Mouse (Mus musculus) retina, postnatal 1 day (tissue): ENCODE results near the gene Klhl21.

ENCODE experiments used
- DNase-seq: peaks from one replicate; pipeline ENCODE4 v3.0.0-alpha.2; 2012

The Klhl21 gene

DNA sequence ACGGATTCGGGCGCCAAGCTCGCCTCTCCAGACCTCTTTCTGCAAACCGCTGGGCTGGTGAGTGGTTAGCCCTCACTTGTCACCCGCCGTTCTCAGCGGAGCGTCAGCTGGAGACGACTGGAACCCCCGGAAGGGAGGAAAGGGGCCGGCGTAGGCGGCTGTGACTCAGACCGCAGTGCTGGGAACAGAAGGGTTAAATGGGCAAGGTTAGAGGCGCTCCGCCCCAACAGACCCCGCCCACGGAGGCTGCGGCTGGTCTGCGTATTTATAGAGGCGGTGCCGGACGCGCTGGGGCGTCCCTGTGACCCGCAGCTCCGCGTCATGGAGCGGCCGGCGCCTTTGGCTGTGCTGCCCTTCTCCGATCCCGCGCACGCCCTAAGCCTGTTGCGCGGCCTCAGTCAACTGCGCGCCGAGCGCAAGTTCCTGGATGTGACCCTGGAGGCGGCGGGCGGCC, at the start of gene Klhl21:
Gene Klhl21 (plus strand): TSS at position 182 of the 454 bp plus-strand sequence.
- DNase-seq = peak; percentile 95

DNA sequence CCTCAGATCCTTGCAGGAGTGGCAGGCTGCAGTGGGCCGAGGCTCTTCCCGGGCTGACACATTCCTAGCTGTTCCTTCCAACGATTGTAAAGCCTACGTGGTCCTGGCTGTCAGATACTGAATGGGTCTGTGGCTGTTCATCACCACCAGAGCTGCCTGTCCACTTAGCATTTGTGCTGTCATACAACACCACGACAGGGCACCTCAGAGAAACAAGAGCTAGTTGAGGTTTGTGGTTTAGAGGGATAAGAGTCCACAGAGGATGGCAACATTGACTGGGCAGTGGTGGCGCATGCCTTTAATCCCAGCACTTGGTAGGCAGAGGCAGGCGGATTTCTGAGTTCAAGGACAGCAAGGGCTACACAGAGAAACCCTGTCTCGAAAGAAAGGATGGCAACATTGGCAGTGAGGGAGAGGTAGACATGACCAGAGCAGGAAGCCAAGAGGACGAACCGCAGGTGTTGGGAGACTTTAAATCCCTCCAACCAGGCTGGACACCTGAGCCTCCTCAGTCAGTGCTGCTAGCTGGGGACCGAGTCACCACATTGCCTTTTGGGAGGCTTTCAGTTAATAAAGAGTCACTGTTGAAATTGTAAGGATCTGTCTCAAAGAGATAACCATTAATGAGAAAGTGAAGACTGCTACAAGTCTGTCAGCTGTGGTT, 48.6 kb upstream of the Klhl21 start:
- no peak for DNase-seq

DNA sequence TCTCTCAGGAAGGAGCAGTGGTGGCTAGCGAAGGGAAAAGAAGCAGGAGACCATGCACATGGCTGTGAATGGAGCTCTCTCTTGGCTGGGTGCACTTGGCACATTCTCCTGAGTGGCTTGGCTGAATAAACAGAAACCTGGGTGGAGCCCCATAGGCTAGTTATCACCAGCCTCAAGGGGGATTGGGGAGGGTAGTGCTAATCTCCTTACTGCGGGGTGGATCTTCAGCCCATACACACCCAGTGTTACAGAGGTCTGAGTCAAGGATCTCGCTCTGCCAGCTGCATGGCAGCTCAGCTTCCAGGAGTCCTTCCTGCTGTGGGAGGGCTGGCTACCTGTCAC, 48.1 kb upstream of the Klhl21 start:
- peak; percentile 50 for DNase-seq

DNA sequence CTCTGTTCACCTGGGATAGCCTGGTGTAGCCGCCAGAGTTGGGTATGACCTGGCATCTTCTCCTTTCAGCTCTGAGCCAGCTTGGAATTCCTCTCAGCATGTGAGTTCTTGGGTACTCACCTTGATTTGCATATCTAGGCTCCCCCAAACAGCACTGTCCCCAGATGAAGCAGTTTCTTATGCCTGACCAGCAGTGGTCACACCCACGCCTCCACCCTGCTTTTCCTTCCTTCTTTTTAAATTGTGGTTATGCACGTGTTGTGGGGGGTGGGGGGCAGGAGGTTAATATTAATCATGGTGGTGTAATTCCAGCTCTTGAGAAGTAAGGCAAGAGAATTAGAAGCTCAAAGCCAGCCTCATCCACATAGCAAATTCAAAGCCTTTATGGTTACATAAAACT, 45.8 kb upstream of the Klhl21 start:
- no peak for DNase-seq

DNA sequence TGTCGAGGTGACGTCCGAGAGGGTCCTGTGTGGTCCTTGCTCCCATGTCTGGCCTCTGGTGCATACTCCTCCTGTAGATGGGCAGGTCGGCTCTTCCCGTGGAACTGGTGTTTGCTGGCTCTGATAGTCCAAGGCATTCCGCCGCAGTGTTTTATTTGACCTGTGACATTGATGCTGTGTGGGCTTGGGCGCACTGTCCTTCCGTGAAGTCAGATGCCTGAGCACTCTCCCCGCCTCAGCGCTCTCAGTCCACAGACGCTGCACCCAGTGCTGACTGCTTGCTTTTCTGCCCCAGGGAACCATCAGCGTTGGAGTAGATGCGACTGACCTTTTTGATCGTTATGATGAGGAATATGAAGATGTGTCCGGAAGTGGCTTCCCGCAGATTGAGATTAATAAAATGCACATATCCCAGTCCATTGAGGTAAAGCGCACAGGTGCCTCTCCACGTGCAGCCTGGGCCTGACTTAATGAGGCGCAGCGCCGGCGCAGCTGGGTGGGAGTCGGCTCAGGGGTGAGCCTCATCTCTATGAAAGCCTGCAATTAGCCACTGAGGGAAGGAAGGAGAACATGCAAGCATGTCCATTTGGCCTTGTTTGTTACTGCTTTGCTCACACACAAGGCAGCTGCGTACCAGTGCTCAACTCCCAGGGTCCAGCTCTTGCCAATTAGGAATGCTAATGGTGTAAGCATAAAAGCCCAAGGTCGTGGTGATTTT, 40.2 kb upstream of the Klhl21 start:
- DNase-seq = no peak

DNA sequence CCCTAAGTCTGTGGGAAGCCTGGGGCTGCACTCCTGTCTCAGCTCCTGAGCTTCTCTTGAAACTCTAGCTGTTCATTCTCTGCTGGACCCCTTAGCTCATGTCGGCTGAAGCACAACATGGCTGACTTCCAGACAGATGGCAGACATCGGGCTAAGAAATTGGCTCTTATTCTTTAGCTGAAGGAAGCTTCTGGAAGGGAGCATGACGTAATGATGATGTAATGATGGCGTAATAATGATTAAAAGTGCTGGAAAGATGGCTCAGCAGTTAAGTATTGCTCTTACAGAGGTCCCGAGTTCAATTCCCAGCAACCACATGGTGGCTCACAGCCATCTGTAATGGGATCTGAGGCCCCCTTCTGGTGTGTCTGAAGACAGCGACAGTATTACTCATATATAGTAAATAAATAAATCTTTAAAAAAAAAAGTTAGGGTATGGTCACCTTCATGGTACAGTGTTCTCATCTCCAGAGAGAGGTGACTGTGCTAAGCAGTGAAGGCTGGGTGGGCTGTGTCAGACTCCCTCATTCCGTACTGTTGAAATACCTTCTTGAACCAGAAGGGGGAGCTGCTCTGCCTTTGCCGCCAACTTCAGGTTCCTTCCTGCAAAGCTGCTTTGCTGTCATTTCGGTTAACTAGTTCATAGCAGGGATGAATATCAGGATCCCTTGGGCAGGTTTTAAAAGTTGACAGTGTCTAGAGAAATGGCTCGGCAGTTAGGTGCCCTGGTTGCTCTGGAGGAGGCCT, 36.2 kb upstream of the Klhl21 start:
- peak; percentile 70 for DNase-seq

DNA sequence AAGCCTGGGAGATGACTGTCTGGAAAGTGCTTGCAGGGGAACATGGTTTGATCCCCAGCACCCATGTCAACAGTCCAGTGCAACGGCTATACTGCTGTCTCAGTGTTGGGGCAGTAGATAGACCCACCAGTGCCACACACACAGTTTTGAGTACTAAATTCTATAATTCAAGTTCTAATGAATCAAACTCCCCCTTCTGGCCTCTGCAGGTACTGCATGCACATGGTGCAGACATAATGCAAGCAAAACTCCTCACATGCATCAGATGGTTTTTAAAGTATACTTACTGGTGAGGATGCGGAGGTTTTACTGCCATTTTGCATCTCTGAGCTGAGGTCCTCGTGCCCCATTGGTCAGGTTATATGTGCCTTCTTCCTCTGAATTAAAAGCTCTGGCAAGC, 33.2 kb upstream of the Klhl21 start:
- DNase-seq = peak; percentile 57

- peak; percentile 83 for DNase-seq
Observed at GRCm38 (mm10) chr4:151977748-151978147, 30.9 kb upstream of the Klhl21 start.

- DNase-seq = peak; percentile 40
Observed at GRCm38 (mm10) chr4:151980699-151981098, 27.9 kb upstream of the Klhl21 start.

GRCm38 (mm10) chr4:151981363-151981762, 27.2 kb upstream of the Klhl21 start:
- DNase-seq = peak; percentile 81

DNA sequence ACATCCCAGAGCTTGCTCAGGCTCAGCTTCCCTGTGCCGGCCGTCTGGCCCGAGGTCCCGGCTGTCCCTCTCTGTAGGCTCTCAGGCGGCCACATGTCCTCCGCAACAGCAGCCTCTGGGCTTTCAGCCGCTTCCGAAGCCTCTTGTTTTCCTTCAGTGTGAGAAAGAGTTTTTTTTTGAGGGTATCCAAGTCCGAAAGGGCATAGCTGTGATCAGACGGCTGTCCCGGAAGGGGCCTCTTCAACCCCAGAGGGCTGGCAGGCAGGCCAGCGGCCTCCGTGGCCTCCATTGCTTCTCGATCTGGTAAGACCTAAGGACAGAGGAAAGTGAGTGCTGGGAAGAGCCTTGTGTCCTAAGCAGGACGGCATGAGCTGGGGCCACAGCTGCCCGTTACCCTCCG, 25.6 kb upstream of the Klhl21 start:
- no peak for DNase-seq

DNA sequence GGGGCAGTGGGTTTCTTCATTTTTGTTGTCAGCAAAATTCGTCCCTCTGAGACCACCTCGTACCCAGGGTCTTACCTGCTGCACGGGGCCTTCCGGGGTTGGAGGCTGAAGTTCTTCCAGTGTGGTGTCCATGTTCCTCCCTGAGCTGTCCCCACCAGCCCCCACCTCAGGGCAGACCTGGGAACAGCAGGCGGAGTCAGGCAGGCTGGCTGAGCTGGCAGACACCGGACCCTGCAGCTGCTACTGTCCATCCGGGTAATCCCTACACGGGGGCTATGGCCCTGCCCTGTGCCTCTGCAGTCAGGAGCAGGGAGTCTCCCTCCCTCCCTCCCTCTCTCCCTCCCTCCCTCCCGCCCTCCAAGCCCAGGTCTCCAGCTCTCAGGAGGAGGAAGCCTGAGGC, 25.0 kb upstream of the Klhl21 start:
- peak; percentile 74 for DNase-seq

DNA sequence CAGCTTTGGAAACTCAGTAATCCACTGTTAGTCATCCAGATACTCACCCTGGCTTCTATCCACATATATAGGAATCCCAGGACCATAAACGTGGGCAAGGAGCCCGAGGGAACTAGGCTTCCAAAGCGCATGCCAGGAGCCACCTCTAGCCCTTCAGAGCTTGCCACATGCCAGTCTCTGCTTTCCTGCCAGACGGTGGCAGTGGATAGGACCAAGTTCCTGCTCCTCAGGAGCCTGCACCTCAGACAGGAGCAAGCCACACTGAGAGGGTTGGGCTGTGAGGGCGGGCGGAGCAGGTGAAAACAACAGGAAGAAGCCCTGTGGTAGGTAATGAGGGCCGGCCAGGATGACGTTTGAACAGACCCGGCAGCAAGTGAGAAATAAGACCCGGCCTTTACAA, 22.7 kb upstream of the Klhl21 start:
- no peak for DNase-seq

DNA sequence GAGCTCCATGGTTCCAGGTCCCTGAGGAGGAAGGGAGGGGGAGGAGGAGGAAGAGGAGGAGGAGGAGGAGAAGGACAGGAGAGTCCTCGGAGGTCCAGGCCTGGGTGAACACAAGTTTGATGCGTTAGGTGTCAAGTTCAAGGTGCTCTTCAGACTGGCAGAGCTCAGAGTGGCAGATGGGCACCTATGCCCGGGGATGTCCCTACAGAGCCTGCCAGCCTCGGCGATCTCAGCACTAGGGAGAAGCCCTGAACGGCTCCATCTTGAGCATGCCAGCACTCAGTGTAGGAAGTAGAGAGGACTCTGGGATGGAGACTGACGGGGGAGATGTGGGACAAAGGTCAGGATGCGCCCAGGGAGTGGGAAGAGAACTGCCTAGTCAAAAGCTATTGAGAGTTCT, 22.0 kb upstream of the Klhl21 start:
- DNase-seq = no peak

DNA sequence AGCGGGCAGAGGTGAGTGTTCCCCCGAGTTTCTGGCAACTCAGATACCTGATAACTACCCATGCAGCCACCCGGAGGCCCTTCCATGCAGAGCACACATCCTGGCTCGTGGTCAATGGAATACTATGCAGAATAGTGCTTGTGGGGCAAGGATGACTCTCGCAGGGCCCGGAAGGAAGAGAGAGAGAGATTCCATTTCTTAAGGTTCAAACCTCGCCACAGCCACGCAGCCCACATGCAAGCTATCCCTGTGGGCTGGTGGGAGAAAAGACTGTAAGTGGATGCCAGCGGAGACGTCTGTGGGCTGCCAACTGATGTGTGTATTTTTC, 20.6 kb upstream of the Klhl21 start:
- DNase-seq = no peak

DNA sequence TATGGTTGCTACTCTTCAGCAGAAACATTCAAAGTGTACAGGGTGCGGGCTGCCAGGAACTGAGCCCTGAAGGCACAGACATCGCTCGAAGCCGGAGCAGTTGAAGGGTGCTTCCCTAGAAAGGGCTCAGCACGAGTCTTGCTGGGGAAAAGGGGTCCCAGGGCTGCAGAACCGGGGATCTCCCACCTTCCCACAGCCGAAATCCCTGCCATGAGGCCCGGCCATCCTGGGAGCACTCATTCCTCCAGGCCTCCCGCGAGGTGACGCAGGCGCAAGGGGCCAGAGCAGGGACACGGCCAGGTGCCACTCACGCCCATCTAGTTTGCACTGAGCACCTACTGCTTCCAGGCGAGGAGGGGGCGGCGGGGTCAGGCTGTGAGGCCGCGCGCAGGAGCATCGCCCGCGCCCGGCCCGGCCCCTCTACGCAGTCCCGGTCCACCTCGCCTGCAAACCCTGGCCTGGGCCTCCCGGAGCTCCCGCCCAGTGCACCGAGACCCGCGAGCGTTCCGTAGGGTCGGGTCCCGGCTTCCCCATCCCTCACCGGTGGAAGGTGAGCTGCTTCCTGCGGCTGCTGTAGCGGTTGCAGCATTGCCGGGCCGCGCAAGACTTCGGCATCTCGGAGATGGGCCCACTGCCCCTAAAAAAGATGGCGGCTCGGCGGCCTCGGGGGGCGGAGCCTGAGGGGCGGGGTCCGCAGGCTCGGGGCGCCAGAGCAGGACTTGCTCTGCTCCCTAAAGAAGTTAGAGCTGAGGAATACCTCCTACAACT, 20.1 kb upstream of the Klhl21 start, which contains the start of gene Thap3:
Gene Thap3 (minus strand): TSS at position 656 of the 768 bp plus-strand sequence.
- DNase-seq = peak; percentile 80

GRCm38 (mm10) chr4:151989110-151989488, 19.5 kb upstream of the Klhl21 start:
- no peak for DNase-seq

GRCm38 (mm10) chr4:151992091-151992490, 16.5 kb upstream of the Klhl21 start:
- no peak for DNase-seq

DNA sequence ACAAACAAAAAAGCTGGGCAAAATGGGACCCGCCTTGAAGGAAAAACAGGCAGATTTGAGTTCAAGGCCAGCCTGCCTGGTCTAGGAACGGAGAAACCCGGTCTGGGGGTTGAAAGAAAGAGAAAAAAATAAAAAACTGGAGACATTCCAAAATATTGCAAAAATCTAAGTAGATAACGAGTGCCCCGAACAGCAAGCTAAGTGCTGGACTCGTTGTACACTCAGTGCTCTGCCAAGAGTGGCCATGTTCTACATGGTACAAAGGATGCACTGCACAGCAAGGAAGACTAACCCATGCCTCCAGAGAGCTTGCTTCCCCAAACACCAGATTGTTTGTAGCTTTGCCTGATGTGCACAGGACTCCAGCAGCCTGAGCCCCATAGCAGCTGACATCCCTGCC, 15.6 kb upstream of the Klhl21 start:
- no peak for DNase-seq

GRCm38 (mm10) chr4:151994228-151995171, 14.1 kb upstream of the Klhl21 start:
- peak; percentile 57 for DNase-seq

DNA sequence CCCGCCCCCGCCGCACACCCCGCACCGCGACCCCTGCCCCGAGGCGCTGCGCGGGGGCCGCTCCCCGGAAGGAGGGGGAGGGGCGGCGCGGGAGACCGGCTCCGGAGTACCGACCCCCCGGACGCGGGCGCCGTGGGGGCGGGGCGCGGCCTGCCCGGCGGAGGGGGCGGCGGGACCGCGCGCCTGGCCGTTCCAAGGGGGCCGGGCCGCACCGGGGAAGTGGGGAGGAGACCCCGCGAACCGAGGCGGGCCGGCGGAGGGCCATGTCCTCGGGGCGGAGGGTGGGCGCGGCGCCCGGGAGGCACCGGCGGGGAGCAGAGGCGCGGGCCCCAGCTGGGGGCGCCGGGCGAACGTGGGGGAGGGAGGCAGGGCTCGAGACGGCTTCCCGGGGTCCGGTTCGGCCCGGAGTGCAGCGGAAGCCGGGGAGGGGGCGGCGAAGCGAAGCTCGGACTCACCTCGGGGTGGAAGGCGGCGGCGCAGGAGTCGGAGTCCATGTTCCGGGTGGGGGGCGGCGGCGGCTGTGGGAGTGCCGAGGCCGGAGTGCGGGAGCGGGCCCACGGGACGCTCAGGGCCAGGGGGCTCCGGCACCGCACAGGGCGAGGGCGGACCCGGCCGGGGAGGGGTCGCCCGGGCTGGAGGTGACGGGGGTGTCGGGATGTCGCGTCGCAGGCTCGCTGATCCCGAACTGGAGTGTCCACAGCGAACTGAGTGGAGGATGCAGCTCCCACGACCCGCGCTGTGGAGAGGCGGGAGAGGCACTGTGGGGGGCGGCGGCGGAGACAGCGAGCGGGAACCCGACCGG, 13.0 kb upstream of the Klhl21 start:
- no peak for DNase-seq
